ENCODE assay signal across 8 mouse cellular contexts in the genomic region with DNA sequence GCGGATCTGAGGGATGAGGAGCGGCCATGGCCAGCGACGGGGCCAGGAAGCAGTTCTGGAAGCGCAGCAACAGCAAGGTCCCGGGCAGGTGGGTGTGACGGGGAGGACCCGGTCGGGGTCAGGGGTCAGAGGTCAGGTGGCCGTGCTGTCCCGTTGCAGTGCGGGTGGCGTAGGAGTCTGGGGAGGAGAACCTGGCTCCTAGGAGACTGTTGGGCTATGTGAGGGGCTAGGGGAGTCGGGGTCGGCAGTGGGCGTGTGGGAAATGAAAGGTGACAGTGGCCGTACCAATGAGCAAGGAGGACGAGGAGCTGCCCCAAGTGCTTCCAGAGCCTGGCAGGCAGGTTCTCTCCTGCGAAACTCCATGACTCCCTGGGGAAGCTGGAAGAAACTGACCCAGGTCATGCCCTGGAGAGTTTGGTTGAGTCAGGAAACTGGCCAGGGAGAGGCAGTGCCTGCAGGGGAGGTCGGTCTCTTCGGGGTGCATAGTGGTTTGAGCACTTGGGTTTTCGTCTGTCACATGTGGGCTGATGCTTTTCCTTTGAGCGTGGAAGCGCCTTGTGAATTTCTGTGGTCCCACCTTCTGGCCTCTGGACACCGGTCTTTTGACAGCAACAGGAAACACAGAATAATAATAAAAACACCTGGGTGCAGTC. TPM values are rescaled to one million over a fixed set of nuclear protein-coding genes. Genes with fewer than 3 reads are reported as not detected.
A peak's percentile ranks its signal among the peaks of the same experiment; 100 is the strongest.
DNase-seq lines count a peak whose midpoint lies in the region; ATAC-seq and TF ChIP-seq lines count a peak whose summit lies in the region.

No protein-coding gene starts in this region.

- H3K27ac ChIP-seq in heart, embryonic 12.5 days (ENCODE audit: poor library complexity, severe bottlenecking): peak overlapping the region; percentile 92
- H3K27ac ChIP-seq in heart, embryonic 16.5 days (ENCODE audit: low read length): peak overlapping the region; percentile 94

- peaks cover 33% of the 10 kb centered on the region for H3K4me1 ChIP-seq in heart, embryonic 12.5 days (replicated peaks)
- H3K4me1 ChIP-seq in G1E (ENCODE audit: insufficient read depth, low read depth, low read length): peaks cover 34% of the 10 kb centered on the region
- peaks cover 18% of the 10 kb centered on the region for H3K4me1 ChIP-seq in heart, embryonic 16.5 days (ENCODE audit: control insufficient read depth, insufficient read depth, low read length)

- TF ChIP-seq CTCF in G1E (IDR thresholded peaks at IDR 0.05; ENCODE audit: low read depth, low read length): no peak

- H3K4me3 ChIP-seq in heart, embryonic 12.5 days: peak overlapping the region; percentile 83
- peak overlapping the region; percentile 98 for H3K4me3 ChIP-seq in G1E (ENCODE audit: low read depth, low read length)
- H3K4me3 ChIP-seq in heart, embryonic 16.5 days (ENCODE audit: low read length): peak overlapping the region; percentile 94

- peak overlapping the region; percentile 99 for H3K4me2 ChIP-seq in heart, embryonic 12.5 days
- peak overlapping the region; percentile 84 for H3K4me2 ChIP-seq in heart, embryonic 16.5 days (ENCODE audit: low read depth, low read length)

- H3K9me3 ChIP-seq in heart, embryonic 12.5 days (replicated peaks): no peaks in the 10 kb centered on the region
- no peaks in the 10 kb centered on the region for H3K9me3 ChIP-seq in G1E (replicated peaks)
- no peaks in the 10 kb centered on the region for H3K9me3 ChIP-seq in heart, embryonic 16.5 days (replicated peaks; ENCODE audit: control insufficient read depth, low read length)

- WGBS in heart, embryonic 12.5 days: 15% methylated on average over 25 of the region's 25 CpGs
- WGBS in heart, embryonic 16.5 days: 10% methylated on average over 25 of the region's 25 CpGs

- intact Hi-C loops in heart, postnatal 25 days (cut with DNase I): no loop called here
- intact Hi-C loops in left cerebral cortex, postnatal 10 days (cut with DNase I): no loop called here

- peak; percentile 68 for ATAC-seq in heart, embryonic 12.5 days (ENCODE audit: insufficient number of reproducible peaks, low FRiP score)
- ATAC-seq in G1E (ENCODE audit: extremely low read depth, insufficient number of reproducible peaks, low FRiP score, poor library complexity, severe bottlenecking): no peak
- ATAC-seq in heart, embryonic 16.5 days (replicated peaks; ENCODE audit: extremely low read depth, insufficient read depth, low FRiP score): no peak; the same call in 1 of the 2 replicates
- ATAC-seq in megakaryocyte, adult 5-6 weeks (ENCODE audit: poor library complexity, severe bottlenecking): peak; percentile 65

- H3K9ac ChIP-seq in heart, embryonic 12.5 days: peak overlapping the region; percentile 86
- peak overlapping the region; percentile 91 for H3K9ac ChIP-seq in heart, embryonic 16.5 days (ENCODE audit: low read length)

- H3K27me3 ChIP-seq in heart, embryonic 12.5 days (replicated peaks): no peaks in the 10 kb centered on the region
- no peaks in the 10 kb centered on the region for H3K27me3 ChIP-seq in G1E (ENCODE audit: insufficient read depth, low read length)
- no peaks in the 10 kb centered on the region for H3K27me3 ChIP-seq in heart, embryonic 16.5 days (ENCODE audit: control insufficient read depth, insufficient read depth, low read length)

- no peaks in the 10 kb centered on the region for H3K36me3 ChIP-seq in heart, embryonic 12.5 days
- H3K36me3 ChIP-seq in G1E (replicated peaks): peaks cover 50% of the 10 kb centered on the region
- H3K36me3 ChIP-seq in heart, embryonic 16.5 days (ENCODE audit: control insufficient read depth, insufficient read depth): no peaks in the 10 kb centered on the region

- DNase-seq in heart, postnatal 25 days (ENCODE audit: low spot score): no peak
- DNase-seq in G1E (ENCODE audit: low spot score): no peak
- no peak for DNase-seq in cerebellum, postnatal 4 days (ENCODE audit: low spot score in 2 of 2)
- DNase-seq in left cerebral cortex, postnatal 10 days (ENCODE audit: extremely low spot score in 1 of 2, low spot score in 2 of 2): no peak
- DNase-seq in cerebellum, postnatal 14 days: no peak

RNA-seq across cellular contexts. Expression of gene Tbc1d22a, which starts 0.4 kb away (rescaled TPM):
- polyA plus RNA-seq in heart, embryonic 12.5 days (2016; fragmentation: Nextera tagmentation; extraction: Ambion mirVana): 10.3 and 10.7 TPM in 2 replicates
- 10 to 100 TPM; 21.2 to 21.7 TPM for total RNA-seq in heart, postnatal 25 days (2021)
- total RNA-seq in G1E (2014; fragmentation: Nextera tagmentation) (7.4 and 11.9 TPM in 2 replicates), G1E (2017) (13.6 and 16.0 TPM in 2 replicates)
- polyA plus RNA-seq in G1E (2012): 8.8 and 11.5 TPM in 2 replicates
- 11.5 and 12.6 TPM in 2 replicates for polyA plus RNA-seq in heart, embryonic 16.5 days (2015; fragmentation: Nextera tagmentation; extraction: Ambion mirVana)
- total RNA-seq in megakaryocyte, adult 5-6 weeks (2015): 12.9 and 13.3 TPM in 2 replicates
- 19.0 and 24.1 TPM in 2 replicates for total RNA-seq in megakaryocyte, adult 5-6 weeks (2017)
- 10 to 100 TPM; 19.6 to 20.4 TPM for total RNA-seq in left cerebral cortex, postnatal 10 days (2021)

RNA-seq across cellular contexts. Expression of gene Cerk, which starts 28.7 kb away (rescaled TPM):
- polyA plus RNA-seq in heart, embryonic 12.5 days (2016; fragmentation: Nextera tagmentation; extraction: Ambion mirVana): 15.3 and 16.3 TPM in 2 replicates
- 10 to 100 TPM; 29.7 to 29.9 TPM for total RNA-seq in heart, postnatal 25 days (2021)
- 0.19 TPM in 1 of 2 replicates, not detected in the other for total RNA-seq in G1E (2014; fragmentation: Nextera tagmentation)
- 0.06 and 0.22 TPM in 2 replicates for total RNA-seq in G1E (2017)
- polyA plus RNA-seq in G1E (2012): 0.01 and 0.02 TPM in 2 replicates
- polyA plus RNA-seq in heart, embryonic 16.5 days (2015; fragmentation: Nextera tagmentation; extraction: Ambion mirVana): 18.7 and 19.3 TPM in 2 replicates
- total RNA-seq in megakaryocyte, adult 5-6 weeks (2015): 22.7 and 24.4 TPM in 2 replicates
- 35.4 and 41.2 TPM in 2 replicates for total RNA-seq in megakaryocyte, adult 5-6 weeks (2017)
- total RNA-seq in left cerebral cortex, postnatal 10 days (2021): 10 to 100 TPM; 37.7 to 40.6 TPM

Comparison
In these comparisons a context has a peak if more than half of its experiments do, and no peak if none do; other contexts are left out.
1. ATAC-seq: peak in heart, embryonic 12.5 days (single experiment) and megakaryocyte, adult 5-6 weeks (single experiment); none in G1E (single experiment) and heart, embryonic 16.5 days (single experiment).
2. RNA of gene Cerk, which starts 28.7 kb away (total RNA-seq): 22.7 to 41.2 TPM in megakaryocyte, adult 5-6 weeks, 37.7 to 40.6 TPM in left cerebral cortex, postnatal 10 days and 29.7 to 29.9 TPM in heart, postnatal 25 days; 0.06 to 0.22 TPM in G1E; every median in the first group is over 10 times any median in the second.
3. Peak in every context shown above with its lines, with median percentiles within 50 percentile points of each other: H3K4me3 ChIP-seq.